Mouse (Mus musculus): ENCODE results near the gene Actg1.
A peak's percentile ranks its signal among the peaks of the same experiment; 100 is the strongest.
"Not testable (repeated sequence)": the region's sequence is repeated elsewhere in the genome, so short reads cannot be mapped to it uniquely, and the experiment has no call there.

Actg1 gene

GRCm38 (mm10) chr11:120360755-120361154, 12.4 kb upstream of the Actg1 start:
- no peak for DNase-seq (ENCODE audit: low spot score)

- DNase-seq (ENCODE audit: low spot score) = no peak
Observed at GRCm38 (mm10) chr11:120360062-120360461, 11.7 kb upstream of the Actg1 start.

- DNase-seq (ENCODE audit: low spot score) = no peak
Observed at GRCm38 (mm10) chr11:120359391-120359790, 11.0 kb upstream of the Actg1 start.

- no peak for DNase-seq (ENCODE audit: low spot score)
Observed at GRCm38 (mm10) chr11:120357791-120358401, 9.6 kb upstream of the Actg1 start.

- DNase-seq (ENCODE audit: low spot score) = no peak
Observed at GRCm38 (mm10) chr11:120356900-120357299, 8.6 kb upstream of the Actg1 start.

- no peak for DNase-seq (ENCODE audit: low spot score)
Observed at GRCm38 (mm10) chr11:120356319-120356840, 8.0 kb upstream of the Actg1 start.

- DNase-seq (ENCODE audit: low spot score) = no peak
Observed at GRCm38 (mm10) chr11:120355277-120356039, 7.1 kb upstream of the Actg1 start.

GRCm38 (mm10) chr11:120354304-120355276, 6.2 kb upstream of the Actg1 start:
- DNase-seq (ENCODE audit: low spot score) = no peak

GRCm38 (mm10) chr11:120353500-120354303, 5.4 kb upstream of the Actg1 start:
- DNase-seq (ENCODE audit: low spot score) = peak; percentile 73

- DNase-seq (ENCODE audit: low spot score) = no peak
Observed at GRCm38 (mm10) chr11:120352571-120353290, 4.4 kb upstream of the Actg1 start.

- DNase-seq (ENCODE audit: low spot score) = not testable (repeated sequence)
Observed at GRCm38 (mm10) chr11:120352093-120352350, 3.7 kb upstream of the Actg1 start.

GRCm38 (mm10) chr11:120351250-120352092, 3.1 kb upstream of the Actg1 start:
- no peak for DNase-seq (ENCODE audit: low spot score)

GRCm38 (mm10) chr11:120350711-120351110, 2.4 kb upstream of the Actg1 start:
- DNase-seq (ENCODE audit: low spot score) = no peak

- peak; percentile 92 for DNase-seq (ENCODE audit: low spot score)
Observed at GRCm38 (mm10) chr11:120349986-120350702, 1.8 kb upstream of the Actg1 start.

- peak; percentile 63 for DNase-seq (ENCODE audit: low spot score)
Observed at GRCm38 (mm10) chr11:120349371-120349985, 1.1 kb upstream of the Actg1 start.

- peak; percentile 75 for DNase-seq (ENCODE audit: low spot score)
Observed at GRCm38 (mm10) chr11:120348684-120349370, 485 bp upstream of the Actg1 start.

- DNase-seq (ENCODE audit: low spot score) = no peak
Observed at GRCm38 (mm10) chr11:120347301-120347700, 1.0 kb downstream of the Actg1 start.

GRCm38 (mm10) chr11:120346383-120347034, 1.8 kb downstream of the Actg1 start:
- DNase-seq (ENCODE audit: low spot score) = not testable (repeated sequence)
